Mouse (Mus musculus) neural tube, embryonic 10.5 days (tissue): ENCODE measurements at regions not wholly inside any gene's neighbourhood (a gene's known extent, or its start where the extent isn't known, plus 50 kb on each side); places are given as distances from the start of the nearest gene placed in this dataset.
A peak's percentile ranks its signal among the peaks of the same experiment; 100 is the strongest.

Experiments used
- DNase-seq: peaks from one replicate; pipeline ENCODE4 v3.0.0-alpha.2; 2017; ENCODE audit warnings: low spot score; ENCODE audit errors: extremely low spot score

GRCm38 (mm10) chr13:72691783-72692729, 63.4 kb downstream of the Irx2 start:
- no peak for DNase-seq

DNA sequence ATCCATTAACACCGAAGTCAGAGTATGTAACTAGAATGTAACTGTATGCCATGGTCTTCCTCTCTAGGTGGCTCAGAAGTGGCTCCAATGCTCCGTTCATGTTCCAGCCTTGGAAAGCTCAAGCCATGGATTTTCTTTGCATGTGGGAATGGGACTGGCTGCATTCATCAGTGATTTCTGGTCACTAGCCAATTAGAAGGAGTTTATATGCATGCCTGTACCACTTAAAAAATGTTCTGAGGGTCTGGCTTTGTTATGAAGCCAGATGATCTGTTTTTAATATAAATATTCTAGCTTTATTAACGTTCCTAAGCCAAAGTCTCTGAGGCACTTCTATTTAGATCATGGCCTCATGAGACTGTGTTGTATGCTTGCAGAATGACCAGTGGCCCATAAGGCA, 78.8 kb downstream of the Irx2 start:
- DNase-seq, result no peak

DNA sequence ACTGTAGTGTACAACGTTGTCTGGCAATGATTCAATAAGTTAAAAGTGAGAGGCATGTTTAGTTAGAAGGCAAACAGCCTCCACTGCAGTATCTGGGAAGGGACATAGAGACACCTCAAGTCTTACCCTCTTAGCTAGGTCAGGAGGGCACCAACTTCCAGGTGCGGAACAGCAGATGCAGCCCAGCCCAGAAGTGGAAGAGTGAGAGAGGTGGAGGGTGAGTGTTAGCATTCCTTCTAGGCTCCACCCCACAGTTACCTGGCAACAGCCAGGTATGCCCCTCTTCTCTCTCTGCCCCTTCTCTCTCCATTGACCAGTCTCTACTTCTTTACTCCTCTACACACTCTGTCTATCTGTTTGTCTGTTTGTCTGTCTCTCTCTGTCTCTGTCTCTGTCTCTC, 80.1 kb downstream of the Irx2 start:
- DNase-seq, result no peak

DNA sequence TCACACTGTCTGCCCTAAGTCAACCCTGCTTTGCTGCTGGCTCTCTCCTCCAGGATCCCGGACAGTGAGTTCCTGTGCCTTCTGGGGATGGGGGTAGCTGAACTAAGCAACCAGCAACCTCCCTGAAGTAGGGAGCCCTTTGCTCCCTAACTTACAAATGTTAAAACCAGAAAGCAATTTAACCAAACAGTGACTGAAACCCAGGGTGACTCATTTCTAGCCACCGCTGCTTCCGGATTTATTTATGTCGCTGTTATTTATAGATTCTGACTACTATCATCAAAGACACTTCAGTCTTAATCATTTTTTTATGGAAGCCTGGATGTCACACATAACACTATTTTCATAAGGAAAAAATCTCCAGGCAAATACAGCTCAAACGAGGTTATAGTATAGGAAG, 81.4 kb downstream of the Irx2 start:
- DNase-seq, result no peak

GRCm38 (mm10) chr13:72711136-72711535, 82.5 kb downstream of the Irx2 start:
- no peak for DNase-seq

DNA sequence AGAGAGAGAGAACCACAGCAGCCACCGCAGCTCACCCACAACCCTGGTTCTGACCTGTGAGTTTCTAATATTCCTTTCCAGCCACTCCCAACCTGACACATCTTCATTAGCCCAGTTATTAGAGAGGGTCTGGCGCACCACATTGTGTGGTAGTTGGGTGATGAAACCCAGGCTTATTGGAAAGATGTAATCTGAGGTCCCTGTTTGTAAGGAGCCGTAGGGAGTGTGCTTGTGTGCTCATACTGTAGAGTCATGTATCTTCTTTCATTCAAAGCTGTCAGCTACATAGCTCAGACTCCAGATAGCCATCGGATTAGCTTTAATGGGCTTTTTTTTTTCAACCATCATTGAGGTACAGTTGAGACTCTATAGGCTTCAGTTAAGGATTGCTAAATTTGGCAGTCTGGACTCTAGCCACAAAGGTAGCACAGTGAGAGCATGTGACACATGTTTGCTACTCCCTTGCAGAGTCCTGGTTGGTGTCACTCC, 83.3 kb downstream of the Irx2 start:
- DNase-seq, result no peak

- no peak for DNase-seq
Measured at GRCm38 (mm10) chr13:72714793-72715192, 86.2 kb downstream of the Irx2 start.

GRCm38 (mm10) chr13:72715959-72716680, 87.5 kb downstream of the Irx2 start:
- DNase-seq, result no peak

DNA sequence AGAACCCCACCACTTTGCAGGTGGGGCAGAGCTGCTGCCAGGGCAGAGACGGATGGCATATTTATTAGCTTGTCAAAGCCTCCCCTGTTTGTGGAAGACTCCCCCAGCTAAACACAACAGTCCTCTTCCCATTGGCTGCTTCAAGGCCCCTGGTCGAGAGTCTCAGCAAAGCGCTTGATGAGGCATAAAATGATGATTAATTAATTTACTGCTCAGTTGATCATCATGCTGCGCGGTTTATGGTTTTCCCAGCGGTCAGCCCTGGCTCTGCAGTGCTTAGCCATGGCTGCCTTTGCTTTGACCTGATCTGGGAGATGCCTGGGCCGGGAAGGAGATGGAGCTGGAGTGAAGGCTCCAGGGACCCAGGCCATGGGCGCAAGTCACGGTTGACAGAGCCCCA, 98.5 kb downstream of the Irx2 start:
- peak; percentile 42 for DNase-seq

DNA sequence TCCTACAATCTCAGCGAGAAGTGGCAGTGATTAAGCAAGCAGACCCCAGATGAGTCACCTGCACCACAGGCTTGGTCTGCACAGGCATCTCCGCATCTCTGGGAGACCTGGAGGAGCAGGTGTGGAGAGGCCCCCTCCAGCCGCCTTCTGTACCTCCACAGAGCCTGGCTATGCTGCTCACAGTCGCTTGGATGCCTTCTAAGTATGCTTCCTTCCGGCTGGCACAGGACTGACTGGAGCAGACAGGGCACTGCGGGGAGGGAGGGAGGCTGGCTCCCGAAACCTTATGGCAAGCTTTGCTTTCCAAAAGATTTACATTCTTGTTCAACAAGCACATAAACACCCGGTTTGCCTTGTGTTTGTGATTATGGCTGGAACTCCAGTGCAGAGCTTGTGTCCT, 107.3 kb downstream of the Irx2 start:
- no peak for DNase-seq

GRCm38 (mm10) chr13:72736992-72737391, 108.4 kb downstream of the Irx2 start:
- DNase-seq, result no peak

DNA sequence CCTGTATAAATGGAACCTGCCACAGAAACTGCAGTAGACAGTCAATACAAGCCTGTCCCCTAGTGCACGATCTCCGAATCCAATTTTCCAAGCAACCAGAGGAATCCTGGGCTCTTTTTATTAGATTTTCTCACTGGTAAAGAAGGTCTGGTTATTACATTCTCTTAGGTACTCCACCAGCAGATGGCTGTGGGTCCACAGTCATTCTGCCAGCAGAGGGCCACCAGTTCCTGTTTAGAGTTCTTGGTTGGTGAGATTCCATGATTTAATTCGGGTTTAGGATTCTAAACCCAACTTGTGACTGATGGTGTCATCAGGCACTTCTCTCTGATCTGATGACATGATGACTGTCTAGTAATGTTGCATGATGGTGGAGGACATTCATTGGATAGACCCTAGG, 118.6 kb downstream of the Irx2 start:
- no peak for DNase-seq

GRCm38 (mm10) chr13:72755036-72755435, 126.4 kb downstream of the Irx2 start:
- DNase-seq, result no peak

DNA sequence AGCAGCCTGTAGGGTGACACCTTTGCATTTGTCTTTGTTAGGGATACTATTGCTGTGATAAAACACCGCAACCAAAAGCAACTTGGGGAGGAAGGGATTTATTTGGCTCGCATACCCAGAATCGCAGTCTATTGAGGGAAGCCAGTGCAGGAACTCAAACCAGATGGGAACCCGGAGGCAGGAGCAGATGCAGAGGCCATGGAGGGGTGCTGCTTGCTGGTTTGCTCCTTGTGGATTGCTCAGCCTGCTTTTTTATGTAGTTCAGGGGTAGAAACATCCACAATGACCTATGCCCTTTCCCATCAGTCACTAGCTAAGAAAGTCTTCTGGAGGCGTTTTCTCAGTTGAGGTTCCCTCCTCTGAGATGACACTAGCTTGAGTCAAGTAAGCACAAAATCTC, 133.9 kb downstream of the Irx2 start:
- no peak for DNase-seq

- DNase-seq, result no peak
Measured at GRCm38 (mm10) chr13:72763337-72763736, 134.7 kb downstream of the Irx2 start.

DNA sequence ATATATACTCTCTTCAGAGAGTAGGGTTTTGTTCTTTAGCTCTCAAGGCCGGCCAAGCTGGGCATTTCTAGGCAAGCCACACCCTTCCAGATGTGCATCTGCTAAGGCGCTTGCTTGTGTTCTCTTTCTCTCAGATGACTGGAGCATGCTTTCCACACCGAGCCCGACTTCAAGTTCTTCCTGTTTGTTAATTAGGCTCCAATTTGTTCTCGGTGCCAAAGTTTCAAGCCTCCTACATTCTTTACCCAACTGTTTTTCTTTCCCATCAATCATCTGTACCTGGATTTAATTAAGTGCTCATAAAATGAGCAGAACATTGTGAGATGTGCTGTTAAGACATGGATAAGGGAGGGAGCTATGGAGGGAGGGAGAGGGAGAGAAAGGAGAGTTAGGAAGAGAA, 138.7 kb downstream of the Irx2 start:
- DNase-seq, result no peak

- DNase-seq, result no peak
Measured at GRCm38 (mm10) chr13:72769007-72769595, 140.5 kb downstream of the Irx2 start.

DNA sequence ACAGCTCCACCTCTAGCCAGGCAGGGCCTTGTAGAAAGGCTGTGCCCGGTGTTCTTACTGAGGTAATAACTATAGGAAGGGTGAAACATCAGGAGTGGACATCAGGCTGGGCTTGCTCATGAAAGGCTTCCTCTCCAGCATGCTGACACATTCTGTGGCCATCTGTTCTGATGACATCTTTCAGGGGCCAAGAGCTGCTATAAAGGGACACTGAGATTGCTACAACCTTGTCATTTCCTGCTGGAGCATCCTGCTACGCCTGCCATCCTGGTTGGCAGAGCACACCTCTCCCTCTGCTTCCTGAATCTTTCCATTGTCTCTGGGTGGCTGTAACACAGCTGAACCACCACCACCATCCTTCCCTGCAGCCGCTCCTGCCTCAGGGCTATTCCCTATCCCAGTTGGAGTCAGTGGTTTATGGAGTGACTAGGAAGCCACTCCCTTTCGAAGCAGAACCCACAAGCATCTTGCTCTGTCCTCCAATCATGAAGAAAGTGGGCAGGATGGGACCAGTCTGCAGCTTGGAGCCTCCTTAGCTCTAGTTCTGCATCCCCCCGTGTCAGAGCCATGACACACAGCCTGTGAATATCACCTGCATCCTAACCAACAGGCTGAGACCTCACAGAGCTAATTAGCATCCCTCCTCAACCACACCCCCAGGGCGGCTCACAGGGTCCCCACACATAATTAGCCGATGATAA, 154.6 kb downstream of the Irx2 start:
- no peak for DNase-seq

- no peak for DNase-seq
Measured at GRCm38 (mm10) chr13:72783727-72784070, 155.1 kb downstream of the Irx2 start.

- no peak for DNase-seq
Measured at GRCm38 (mm10) chr13:72792695-72793094, 164.1 kb downstream of the Irx2 start.

- DNase-seq, result no peak
Measured at GRCm38 (mm10) chr13:72800021-72800420, 171.4 kb downstream of the Irx2 start.

DNA sequence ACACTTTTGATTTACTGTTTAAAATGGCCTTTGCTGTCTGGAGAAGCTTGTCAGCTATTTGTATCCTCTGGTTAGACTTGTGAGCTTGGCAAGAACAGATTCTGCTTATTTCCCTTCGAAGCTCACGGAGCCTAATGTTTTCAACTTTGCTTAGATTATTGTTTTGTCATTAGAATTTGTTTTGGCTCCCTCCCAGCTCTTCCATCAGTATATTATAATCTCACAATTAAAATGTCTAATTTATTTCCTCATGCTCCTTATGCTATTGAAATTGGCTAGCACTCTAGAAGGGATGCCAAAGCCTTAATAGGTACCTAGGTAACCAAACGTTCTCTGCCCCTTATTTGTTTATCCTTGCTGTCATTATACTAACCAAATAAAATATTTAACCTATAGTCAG, 171.9 kb downstream of the Irx2 start:
- no peak for DNase-seq
